Mouse (Mus musculus): ENCODE results near the gene Ucn. TPM values are rescaled to one million over a fixed set of nuclear protein-coding genes. Genes with fewer than 3 reads are reported as not detected.

Gene Ucn
- total RNA-seq (2021) = not detected

DNA sequence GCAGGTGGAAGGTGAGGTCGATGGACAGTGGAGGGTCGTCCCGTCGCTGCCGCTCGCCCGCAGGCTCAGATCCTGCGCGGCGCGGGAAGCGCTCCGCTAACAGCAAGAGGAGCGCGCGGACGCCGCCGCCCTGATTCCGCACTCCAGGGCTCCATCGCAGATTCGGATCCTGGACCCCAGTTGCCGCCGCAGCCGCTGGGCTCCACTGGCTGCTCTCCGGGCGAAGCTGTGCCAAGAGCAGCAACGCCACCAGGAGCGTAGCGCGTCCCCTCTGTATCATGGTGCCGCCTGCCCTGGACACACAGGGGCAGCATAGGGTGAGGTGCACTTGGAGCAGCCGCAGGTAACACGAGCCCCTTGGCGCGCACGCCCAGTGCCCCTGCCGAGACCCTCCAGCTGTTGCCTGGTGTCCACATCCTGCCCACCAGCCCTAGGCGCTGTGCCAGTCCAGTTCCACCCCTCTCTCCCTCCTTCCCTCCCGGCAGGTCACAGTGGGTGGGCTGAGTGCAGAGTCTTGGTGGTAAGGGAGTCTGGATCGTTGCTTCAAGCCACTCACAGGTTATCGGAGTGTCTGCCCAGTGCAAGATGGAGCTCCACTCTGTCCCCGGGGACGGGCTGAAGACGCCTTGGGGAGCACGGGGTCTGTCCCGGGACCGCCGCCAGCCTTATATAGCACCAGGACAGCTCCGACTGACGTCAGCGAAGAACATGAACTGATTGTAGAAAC, at the start of gene Ucn:
Gene Ucn (minus strand): TSS at position 589 of the 727 bp plus-strand sequence.
- peak; percentile 35 for DNase-seq

DNA sequence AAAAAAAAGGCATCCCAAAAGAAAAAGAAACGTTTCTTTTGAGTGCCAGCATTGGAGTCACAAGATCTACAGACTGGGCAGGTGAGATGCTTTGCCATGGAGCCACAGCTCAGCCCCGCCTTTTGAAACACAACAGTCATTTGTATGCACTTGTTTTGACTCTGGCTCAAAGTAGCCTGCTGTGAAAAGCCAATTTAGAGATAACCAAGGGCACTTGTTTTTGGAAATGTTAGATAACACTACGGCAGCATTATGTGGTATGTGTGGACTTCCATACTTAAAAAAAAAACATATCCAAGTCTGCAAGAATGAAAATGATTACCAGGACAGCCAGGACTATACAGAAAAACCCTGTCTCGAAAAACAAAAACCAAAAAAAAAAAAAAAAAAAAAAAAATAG, 45.0 kb upstream of the Ucn start:
- DNase-seq = no peak

DNA sequence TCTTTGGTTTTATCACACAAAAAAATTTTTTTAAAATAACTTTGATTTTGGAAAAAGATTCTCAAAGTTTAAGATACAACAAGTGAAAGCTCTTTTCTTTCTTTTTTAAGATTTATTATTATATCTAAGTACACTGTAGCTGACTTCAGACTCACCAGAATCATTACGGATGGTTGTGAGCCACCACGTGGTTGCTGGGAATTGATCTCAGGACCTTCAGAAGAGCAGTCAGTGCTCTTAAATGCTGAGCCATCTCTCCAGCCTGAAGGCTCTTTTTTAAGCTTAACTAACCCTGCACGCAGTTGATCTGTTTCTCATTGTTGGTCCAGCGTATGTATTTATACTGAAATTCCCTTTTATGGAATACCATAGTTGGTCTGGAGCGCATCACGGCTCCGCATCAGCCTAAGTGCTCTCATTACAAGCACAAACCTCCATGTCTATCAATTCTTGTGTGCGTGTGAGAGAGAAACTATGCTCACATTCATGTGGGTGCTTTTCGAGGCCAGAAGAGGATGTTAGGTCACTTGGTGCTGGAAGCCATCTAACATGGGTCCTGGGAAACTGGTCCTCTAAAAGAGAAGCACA, 42.6 kb upstream of the Ucn start:
- DNase-seq = no peak

DNA sequence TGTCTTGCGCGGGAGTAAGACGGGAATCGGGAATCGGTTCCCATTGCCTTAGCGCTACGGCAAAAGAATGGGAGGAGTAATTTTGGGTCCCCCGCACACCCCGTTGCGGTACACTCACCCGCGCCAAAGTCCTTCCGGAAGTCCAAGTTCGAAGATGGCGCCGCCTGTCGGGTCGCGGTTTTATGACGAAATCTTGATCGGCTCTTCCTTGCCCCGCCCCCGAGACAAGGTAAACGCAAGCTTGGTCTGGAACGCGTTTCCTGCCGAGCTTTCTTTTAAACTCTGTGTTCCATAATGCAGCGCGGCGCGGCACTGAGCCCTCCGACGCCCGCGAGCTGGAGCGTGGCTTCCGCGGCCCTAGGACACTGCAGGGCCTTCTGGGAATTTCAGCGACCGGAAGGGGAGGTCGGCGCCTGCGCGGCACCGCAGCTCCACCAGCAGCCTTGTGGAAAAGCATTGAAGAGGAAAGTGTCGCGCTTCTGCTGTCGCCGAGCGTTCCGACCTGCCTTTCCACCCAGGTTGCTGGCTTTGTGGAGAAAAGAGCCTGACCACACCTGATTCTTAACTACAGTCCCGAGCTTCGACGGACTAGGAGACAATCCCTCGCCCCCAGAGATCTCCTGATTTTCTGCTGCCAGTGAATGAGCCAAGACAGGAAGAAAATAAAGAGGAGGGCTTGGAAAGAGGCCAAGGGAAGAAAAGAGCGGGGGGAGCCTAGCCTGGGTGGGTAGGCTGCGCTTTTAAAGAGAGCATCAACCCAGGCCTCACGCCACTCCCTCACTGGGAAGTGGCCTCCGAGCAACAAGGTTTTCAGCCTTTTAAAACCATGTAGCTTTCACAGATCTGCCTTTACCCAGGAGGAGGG, 41.4 kb upstream of the Ucn start, which contains the start of the genes Gm29609 and Gtf3c2:
Gene Gm29609 (minus strand): TSS at position 146 of the 865 bp plus-strand sequence.
Gene Gtf3c2 (minus strand): TSS at position 379 of the 865 bp plus-strand sequence.
- DNase-seq = peak; percentile 95

DNA sequence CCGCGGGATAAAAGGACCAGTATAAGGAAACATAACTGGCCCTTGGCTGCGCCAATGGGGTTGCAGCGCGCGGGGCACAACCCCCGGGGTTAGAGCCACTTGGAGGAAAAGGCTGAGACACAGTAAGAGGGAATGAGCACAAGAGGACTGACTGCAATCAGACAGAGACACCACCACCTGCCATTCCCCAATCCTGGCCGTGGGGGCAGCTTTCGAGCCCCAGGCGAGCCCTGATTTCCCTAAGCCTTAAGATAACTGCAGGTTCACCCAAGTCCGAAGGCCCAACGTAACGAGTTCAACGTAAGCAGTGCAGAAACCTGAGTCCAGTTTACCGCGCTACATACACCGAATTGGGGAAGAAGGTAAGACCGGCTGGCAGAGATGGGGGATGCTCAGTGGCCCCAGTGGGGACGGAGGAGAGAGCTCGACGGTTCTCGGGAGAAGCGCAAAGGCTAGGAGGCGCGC, 40.7 kb upstream of the Ucn start:
- peak; percentile 38 for DNase-seq

DNA sequence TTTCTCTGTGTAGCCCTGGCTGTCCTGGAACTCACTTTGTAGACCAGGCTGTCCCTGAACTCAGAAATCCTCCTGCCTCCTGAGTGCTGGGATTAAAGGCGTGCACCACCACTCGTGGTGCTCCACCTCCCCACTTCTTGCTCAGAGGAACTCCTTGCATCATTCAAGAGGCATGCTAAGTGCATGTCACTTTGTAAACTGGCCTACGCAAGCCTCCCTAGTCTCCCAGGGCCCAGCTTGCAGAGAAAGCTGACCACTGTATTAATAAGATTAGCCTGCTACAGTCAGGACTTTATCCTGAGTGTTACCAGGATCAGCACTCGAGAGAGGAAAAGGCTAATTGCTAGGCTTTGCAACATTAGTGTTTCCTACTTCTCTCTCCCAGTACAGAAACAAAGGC, 30.0 kb upstream of the Ucn start:
- DNase-seq = no peak

DNA sequence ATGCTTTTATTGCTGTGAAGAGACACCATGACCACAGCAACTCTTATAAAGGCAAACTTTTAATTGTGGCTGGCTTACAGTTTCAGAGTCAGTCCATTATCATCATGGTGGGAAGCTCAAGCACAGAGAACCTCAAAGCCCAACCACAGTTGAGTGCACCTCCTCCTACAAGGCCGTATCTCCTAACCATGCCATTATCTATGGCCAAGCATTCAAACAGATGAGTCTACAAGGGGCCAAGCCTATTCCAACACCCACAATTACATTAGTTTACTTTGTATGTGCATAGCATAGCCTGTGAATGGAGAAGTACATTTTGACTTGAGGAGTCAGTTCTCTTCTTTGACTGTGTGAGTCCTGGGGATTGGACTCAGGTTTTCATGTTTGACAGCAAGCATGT, 26.2 kb upstream of the Ucn start:
- no peak for DNase-seq

DNA sequence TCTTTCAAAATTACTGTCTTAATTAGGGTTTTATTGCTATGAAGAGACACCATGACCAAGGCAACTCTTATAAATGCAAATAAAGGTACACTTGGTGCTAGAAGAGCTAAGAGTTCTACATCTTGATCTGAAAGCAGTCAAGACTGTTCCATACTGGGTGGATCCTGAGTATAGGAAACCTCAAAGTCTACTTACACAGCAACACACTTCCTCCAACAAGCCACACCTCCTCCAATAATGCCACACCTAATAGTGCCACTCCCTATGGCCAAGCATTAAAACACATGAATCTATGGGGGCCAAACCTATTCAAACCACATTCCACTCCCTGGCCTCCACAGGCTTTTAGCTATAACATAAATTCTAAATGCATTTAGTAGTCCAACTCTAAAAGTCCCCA, 23.8 kb upstream of the Ucn start:
- no peak for DNase-seq

DNA sequence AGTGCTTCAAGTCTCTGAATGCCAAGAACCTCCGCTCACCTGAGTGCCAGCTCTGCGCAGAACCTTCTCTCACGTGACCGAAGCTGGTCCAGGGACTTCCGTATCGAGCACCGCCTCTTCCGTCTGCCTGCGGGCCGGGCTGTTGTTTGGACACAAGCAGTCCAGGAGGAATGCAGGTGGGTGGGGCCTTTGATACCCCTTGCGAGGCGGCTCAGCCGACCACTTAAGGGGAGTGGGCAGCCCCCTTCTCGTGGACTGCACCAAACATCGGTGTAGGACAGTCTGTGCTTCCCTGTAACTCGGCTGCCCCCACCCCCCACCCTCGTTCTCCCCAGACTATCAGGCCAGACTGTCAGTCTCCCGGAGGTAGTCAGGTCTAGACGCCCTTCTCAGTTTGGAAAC, 15.5 kb upstream of the Ucn start, which contains the start of gene Mpv17:
Gene Mpv17 (minus strand): TSS at position 100 of the 402 bp plus-strand sequence.
- DNase-seq = peak; percentile 82

DNA sequence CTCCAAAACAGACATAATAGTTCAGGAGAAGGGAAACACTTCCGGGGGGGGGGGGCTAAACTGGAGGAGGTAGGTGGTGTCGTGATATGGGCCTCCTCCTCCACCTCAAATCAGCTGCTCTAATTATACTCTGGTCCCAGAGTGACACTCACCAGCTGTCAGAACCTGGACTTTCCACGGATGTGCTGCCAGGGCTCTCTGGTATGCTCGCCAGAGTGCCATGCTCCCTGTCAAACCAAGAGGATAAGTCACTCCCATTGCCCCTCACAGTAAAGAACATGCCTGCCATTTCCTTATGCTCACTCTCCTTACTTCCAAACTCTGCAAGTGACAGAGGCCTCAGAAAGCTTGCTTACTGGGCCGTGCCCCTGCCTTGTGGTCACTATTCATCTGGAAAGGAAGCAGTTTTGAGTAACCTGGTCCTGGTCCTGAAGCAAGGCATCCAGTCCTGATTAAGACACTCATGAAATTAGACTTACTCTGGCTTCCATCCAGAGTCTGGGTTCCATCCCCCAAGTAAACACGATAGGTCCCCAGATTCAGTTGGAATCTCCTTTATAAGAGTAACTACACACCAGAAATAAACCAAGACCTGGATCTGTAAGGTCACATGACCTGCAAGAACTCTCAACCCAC, 15.0 kb upstream of the Ucn start:
- DNase-seq = peak; percentile 25

DNA sequence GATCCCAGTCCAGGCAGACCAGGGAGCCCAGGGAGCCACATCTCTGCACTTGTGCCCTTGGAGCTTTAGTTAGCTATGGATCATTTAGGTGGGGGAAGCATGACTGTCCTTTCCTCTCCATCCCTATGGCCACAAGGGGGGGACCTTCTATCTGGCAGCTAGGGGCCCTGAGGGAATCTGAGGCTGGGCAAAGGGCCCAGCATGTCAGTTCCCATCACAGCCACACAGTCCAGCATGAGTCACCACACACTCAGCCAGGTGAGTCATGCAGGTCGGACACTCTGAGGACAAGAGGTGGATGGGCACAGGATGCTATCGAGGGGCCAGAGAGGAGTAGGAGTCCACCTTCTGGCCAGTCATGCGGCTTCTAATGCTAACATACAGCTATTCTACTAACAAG, 13.1 kb upstream of the Ucn start:
- peak; percentile 54 for DNase-seq

DNA sequence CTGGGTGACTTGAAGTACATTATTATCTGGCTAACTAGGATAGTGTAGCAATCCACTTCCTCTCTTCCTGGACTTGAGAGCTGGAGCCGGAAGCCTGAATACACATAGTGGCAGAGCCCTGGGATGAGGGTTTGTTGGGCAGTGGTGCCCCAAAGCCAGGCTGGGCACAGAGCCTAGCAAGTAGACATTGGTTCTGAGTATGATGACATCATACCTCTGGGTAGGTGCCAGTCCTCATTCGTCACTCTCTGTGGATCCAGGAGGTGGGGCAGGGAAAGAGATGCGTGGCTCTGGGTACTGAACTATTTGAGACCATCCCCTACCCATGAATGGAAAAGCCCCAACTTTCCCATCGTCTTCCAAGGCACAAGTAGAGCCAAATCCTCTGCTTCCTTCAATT, 11.2 kb upstream of the Ucn start:
- peak; percentile 47 for DNase-seq

DNA sequence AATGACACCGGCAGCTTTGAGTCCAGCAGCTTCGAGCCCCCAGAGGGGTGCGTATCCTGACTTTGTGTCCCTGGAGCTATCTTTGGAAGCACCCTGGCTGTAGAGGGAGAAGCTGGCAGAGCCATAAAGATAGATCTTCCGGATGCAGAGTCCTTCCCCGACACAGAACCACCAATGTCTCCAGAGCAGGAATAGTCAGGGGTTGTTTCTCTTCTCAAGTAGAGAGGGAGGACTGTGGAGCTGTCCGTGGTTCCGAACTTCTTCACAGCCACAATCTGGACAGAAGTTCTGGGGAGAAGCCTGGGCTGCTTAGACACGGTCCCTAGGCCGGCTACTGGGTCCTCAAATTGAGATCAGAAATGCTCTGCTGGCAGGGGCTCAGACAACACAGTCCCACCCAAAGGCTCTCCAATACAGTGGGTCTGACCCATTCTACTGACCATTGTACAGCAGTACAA, 368 bp upstream of the Ucn start:
- peak; percentile 60 for DNase-seq

DNA sequence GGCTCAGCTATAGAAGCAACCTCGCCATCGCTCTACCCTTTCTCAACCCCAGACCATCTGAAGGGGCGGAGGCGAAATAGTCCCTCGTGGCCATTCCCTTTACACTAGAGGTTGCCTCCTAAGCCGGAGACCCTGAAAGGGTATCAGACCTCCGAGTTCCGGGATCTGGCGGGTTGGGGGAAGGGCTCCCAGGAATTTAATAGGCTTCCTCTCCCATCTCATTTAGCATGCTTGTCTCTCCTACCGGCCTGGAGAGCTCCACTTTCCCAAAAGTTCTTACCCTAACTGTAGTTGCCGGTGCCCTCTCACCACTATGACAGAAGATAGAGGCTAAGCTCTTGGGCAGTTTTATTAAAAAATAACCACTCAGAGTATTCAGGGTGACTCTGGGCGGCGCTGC, 971 bp downstream of the Ucn start:
- DNase-seq = no peak

DNA sequence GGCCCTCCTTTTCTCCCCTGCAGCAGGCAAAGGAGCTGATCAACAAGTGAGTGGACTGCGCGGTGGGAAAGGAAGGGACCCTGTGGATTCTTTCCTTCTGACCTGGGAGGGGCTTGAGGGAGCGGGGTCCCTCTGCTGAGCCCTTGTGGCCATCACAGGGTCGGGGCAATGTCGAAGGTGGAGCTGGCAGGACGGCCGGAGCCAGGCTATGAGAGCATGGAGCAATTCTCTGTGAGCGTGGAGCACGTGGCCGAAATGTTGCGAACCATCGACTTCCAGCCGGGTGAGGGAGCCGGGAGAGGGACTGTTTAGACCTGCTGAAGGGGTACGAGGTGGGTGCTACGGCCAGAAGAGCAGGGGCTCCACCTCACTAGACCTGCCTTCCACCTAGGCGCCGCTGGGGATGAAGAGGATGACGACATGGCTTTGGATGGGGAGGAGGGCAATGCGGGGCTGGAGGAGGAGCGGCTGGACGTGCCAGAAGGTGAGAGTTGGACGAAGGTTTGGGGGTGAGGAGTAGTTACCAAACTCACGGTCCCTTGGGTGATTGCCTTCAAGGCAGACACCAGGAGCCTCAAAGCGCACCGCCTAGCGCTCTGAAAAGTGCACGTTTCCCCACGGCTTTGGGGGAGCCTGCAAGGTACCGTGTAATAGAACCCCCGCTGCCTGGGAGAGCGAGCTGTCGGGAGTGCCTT, 1.8 kb downstream of the Ucn start:
- DNase-seq = no peak

DNA sequence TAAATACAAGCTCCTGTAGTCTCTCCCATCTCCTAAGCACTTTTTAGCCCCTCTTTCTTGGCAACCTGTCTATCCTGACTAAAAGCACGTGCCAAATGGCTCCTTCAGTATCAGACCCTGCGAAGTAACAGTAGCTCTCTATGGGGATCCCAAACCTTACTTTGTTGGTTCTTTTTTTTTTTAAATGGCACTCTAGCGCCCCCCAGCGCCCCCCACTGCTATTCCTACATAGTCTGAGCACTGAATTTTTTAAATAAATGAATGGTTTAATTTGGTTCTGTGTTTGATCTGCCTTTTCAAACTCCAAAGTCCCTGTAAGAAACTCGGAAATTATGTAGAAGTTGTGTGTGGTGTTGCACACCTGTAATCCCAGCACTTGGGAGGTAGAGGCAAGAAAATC, 12.6 kb downstream of the Ucn start:
- no peak for DNase-seq

DNA sequence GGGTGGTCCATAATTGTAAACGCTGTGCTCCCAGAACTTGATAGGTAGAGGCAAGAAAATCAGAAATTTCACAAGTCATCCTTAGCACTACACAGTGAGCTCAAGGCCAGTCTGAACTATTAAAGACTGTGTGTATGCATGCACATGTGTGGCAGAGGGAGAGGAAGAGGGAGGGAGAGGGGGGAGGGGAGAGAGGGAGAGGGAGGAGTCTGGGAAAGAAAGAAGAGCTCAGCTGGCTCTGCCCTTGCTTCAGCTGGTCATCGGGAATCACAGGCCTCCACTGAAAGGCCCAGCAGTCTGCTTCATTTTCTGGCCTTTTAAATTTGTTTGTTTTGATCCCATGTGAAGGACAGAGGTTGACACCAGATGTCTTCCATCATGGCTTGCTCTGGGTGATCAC, 15.1 kb downstream of the Ucn start:
- no peak for DNase-seq

DNA sequence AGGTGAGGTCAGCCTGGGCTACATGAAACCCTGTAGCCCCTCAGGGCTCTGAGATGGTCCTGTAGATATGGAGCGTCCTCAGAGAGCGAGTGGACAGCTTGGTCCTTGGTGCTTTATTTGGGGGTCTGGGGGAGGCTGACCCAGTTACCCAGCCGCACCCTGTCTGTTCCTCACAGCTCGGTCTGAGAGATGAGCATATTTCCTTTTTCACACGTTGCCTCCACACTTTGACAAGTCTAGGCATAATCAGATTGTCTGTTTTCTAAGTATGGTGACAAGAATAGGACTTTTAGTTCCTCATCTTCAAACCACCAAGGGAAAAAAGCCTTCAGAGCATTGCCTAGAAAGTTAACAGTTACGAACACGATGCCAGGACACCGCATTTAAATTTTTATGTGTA, 17.5 kb downstream of the Ucn start:
- no peak for DNase-seq

DNA sequence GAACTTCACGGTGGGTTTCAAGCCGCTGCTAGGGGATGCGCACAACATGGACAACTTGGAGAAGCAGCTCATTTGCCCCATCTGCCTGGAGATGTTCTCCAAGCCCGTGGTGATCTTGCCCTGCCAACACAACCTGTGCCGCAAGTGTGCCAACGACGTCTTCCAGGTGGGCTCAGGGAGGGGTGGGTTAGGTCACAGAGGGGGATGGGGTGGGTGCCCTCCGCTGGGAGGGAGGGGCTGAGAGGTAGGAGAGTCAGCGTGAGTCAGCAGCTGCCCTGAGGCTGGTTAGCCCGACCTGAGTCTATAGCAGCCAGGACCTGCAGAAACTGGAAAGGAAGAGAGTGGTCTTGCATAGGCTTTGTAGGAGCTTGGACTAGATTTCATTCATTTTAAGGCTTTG, 21.7 kb downstream of the Ucn start:
- DNase-seq = no peak

DNA sequence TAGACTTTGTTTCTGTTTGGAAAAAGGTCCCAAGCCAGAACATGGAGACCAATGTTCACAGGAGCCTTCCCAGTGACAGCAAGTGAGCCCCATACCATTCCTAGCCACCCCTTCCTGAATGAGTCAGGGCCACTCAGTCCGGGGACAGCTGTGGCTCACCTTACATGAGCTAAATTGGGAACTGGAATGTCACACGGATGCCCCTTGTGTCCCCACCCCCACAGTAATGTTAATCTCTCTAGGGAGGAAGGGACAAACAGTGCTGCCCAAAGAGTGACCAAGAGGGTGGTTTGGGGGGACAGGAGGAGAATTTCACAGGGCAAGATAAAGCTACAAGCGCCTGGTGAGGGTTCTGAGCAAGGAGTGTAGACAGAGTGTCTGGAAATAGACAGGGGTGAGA, 22.3 kb downstream of the Ucn start, which contains the start of gene Trim54:
Gene Trim54 (plus strand): TSS at position 359 of the 400 bp plus-strand sequence.
- DNase-seq = peak; percentile 43

DNA sequence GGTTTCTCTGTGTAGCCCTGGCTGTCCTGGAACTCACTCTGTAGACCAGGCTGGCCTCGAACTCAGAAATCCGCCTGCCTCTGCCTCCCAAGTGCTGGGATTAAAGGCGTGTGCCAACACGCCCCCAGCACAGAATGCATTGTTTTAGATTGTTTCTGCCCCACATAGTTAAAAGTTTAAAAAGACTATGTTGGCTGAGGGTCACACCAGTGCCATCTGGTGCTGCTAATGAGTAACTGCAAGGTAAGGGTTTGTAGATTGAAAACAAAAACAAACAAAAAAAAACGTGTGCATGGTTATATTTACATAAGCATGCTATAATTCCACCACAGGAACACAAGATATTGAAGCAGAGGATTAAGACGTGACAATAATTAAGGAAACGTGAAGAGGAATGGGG, 27.8 kb downstream of the Ucn start:
- DNase-seq = no peak

DNA sequence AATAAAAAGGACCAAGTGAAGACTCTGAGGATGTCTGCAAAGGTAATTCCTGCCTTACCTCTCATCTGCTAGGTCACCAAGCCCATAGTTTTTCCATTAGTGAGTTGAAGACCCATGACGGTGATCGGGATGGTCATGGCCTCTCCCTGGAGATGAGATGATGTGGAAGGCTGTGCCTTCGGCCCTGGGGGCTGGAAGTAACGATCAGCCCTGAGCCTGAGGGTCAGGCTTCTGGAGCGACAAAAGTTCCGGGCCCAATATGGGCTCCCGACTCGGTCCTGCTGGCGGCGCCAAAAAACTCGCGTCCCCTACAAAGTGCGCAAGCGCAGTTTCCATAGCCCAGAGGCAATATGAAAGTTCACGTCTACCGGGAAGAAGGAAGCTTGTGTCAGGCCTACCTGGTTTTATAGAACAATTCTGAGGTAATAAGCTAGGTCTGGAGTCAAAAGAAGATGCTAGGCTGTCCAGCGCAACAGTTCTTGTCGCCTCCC, 30.6 kb downstream of the Ucn start, which contains the start of gene Slc30a3:
Gene Slc30a3 (minus strand): TSS at position 238 of the 491 bp plus-strand sequence.
- no peak for DNase-seq
